Mouse (Mus musculus) forebrain, embryonic 12.5 days (tissue): ENCODE measurements around the gene Gm43552. TPM values are rescaled to one million over a fixed set of nuclear protein-coding genes. Genes with fewer than 3 reads are reported as not detected.
"Not testable (repeated sequence)": the region's sequence is repeated elsewhere in the genome, so short reads cannot be mapped to it uniquely, and the experiment has no call there.

Experiments used
- ATAC-seq: fragments of 200-750 bp; cut with Nextera tagmentation; 2 replicates; pipeline ENCODE4 v1.8.0; 2017; ENCODE audit warnings: moderate TSS enrichment; ENCODE audit not compliant: low FRiP score
- H3K27ac ChIP-seq: fragments of 300-500 bp; sonication (generic); 2 replicates; pipeline ENCODE4 v1.5.1; 2016; ENCODE audit warnings: mild to moderate bottlenecking
- H3K27me3 ChIP-seq: fragments of 300-500 bp; sonication (generic); 2 replicates; pipeline ENCODE4 v1.6.1; 2016; ENCODE audit warnings: mild to moderate bottlenecking
- H3K36me3 ChIP-seq: fragments of 300-500 bp; sonication (generic); replicated peaks from 2 replicates; pipeline ENCODE4 v1.6.1; 2016; ENCODE audit warnings: mild to moderate bottlenecking
- H3K4me1 ChIP-seq: fragments of 300-500 bp; sonication (generic); 2 replicates; pipeline ENCODE4 v1.6.1; 2016
- H3K4me2 ChIP-seq: fragments of 300-500 bp; sonication (generic); 2 replicates; pipeline ENCODE4 v1.6.1; 2016; ENCODE audit warnings: mild to moderate bottlenecking, moderate library complexity
- H3K4me3 ChIP-seq: fragments of 300-500 bp; sonication (generic); replicated peaks from 2 replicates; pipeline ENCODE4 v1.5.1; 2016; ENCODE audit warnings: mild to moderate bottlenecking
- H3K9ac ChIP-seq: fragments of 300-500 bp; sonication (generic); 2 replicates; pipeline ENCODE4 v1.6.1; 2016; ENCODE audit warnings: mild to moderate bottlenecking
- H3K9me3 ChIP-seq: fragments of 300-500 bp; sonication (generic); 2 replicates; pipeline ENCODE4 v1.6.1; 2016
- WGBS: fragments of 180-500 bp; shearing (Covaris S2); methylation state at CpG from one replicate; pipeline ENCODE4 v1.1.7; 2016; 5-methylcytosine and 5-hydroxymethylcytosine counted together
- polyA plus RNA-seq: library from polyadenylated mRNA; unstranded; fragments of >200 nt; fragmentation: Nextera tagmentation; extraction: Ambion mirVana; gene quantifications from 2 replicates; pipeline ENCODE4 v1.2.1, GENCODE M21; 2016

Gene Gm43552
- polyA plus RNA-seq, 1 experiment from 2014 or later, result not detected

DNA sequence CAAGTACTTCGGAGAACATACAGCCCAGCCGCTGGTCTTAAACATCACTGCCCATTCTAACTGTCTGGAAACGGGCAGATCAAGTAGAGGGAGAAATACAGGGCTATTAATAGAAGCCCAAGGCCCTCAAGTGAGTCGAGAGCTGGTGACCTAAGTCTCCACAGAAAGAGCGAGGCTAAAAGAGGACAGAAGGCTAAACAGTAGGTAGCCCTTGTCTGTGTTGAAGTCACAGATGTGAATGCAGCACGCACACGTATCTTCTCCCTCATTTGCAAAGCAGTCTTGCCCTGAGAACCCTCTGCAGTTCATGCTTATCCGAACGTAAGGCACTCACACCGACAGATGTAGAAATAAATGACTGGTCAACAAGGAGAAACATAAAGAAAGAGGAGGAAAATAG is 5.3 kb downstream of the Gm43552 start:
- H3K9me3 ChIP-seq, result no peaks in the 10 kb centered on the region
- no peak overlapping the region for H3K4me3 ChIP-seq
- no peak overlapping the region for H3K27ac ChIP-seq
- no peak overlapping the region for H3K4me2 ChIP-seq
- no peak for ATAC-seq
- WGBS, result 86% methylated on average over 10 of the region's 10 CpGs
- no peak overlapping the region for H3K9ac ChIP-seq
- peaks cover 6% of the 10 kb centered on the region for H3K4me1 ChIP-seq
- H3K27me3 ChIP-seq, result no peaks in the 10 kb centered on the region
- no peaks in the 10 kb centered on the region for H3K36me3 ChIP-seq

DNA sequence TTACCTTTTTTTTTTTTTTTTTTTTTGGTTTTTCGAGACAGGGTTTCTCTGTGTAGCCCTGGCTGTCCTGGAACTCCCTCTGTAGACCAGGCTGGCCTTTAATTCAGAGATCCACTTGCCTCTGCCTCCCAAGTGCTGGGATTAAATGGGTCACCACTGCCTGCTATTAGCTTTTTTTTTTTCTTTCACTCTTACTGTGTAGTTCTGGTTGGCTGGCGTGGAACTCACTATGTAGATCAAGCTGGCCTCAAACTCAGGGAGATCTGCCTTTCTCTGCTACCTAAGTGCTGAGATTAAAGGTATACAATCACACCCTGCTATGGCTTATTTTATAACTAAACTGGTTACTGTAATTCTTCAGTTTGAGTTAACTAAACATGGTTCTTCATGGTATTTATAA is 6.1 kb downstream of the Gm43552 start:
- H3K27me3 ChIP-seq, result no peaks in the 10 kb centered on the region
- ATAC-seq, result no peak

DNA sequence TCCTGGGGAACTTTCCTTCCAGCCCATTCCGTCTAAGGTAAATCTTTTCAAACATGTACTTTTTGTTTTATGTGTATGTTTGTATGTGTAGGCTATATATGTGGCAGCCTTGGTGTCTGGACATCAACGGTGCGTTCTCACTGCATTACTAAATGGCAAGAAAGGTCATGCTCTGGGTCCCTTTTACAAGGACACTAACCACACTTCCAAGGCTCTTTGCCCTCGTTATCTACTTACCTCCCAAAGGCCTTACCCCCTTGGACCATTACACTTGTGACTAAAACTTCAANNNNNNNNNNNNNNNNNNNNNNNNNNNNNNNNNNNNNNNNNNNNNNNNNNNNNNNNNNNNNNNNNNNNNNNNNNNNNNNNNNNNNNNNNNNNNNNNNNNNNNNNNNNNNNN is 9.6 kb downstream of the Gm43552 start:
- WGBS, result 89% methylated on average over 4 of the region's 4 CpGs
- Histone ChIP-seq H3K27me3 (no peaks in the 10 kb centered on the region), H3K27ac (no peak overlapping the region), H3K9ac (no peak overlapping the region), H3K9me3 (no peaks in the 10 kb centered on the region), H3K36me3 (no peaks in the 10 kb centered on the region), H3K4me3 (no peak overlapping the region), H3K4me1 (no peaks in the 10 kb centered on the region), H3K4me2 (no peak overlapping the region)
- no peak for ATAC-seq

More for the DNA sequence above, 6.1 kb downstream of the Gm43552 start:
- no peak overlapping the region for H3K4me2 ChIP-seq
- H3K4me1 ChIP-seq, result peaks cover 2% of the 10 kb centered on the region
- H3K36me3 ChIP-seq, result no peaks in the 10 kb centered on the region
- no peak overlapping the region for H3K4me3 ChIP-seq
- no peak overlapping the region for H3K27ac ChIP-seq
- no peaks in the 10 kb centered on the region for H3K9me3 ChIP-seq
- no peak overlapping the region for H3K9ac ChIP-seq
- WGBS, result 95% methylated on average over 2 of the region's 2 CpGs

DNA sequence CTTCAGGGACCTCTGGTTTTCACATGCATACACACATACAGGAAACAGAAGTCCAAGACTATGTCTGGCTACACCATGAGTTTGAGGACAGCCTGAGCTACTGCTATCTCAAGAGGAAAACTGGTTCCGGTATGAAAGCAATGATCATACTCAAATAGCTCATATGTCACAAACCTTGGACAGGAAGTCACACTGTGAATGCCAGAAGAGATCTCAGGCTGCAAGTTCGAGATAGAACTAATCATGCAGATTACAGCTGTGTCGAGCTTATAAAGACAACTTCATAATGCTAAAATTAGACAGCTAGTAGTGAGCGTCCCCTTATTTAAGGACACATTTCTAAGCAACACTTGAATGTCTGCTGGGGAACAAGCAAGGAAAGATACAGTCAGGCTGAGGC is 12.1 kb downstream of the Gm43552 start:
- no peak overlapping the region for H3K27ac ChIP-seq
- H3K4me3 ChIP-seq, result no peak overlapping the region
- no peaks in the 10 kb centered on the region for H3K9me3 ChIP-seq
- no peaks in the 10 kb centered on the region for H3K27me3 ChIP-seq
- ATAC-seq, result no peak
- H3K4me1 ChIP-seq, result no peaks in the 10 kb centered on the region
- no peak overlapping the region for H3K9ac ChIP-seq
- H3K36me3 ChIP-seq, result no peaks in the 10 kb centered on the region
- H3K4me2 ChIP-seq, result no peak overlapping the region
- WGBS, result 87% methylated on average over 4 of the region's 4 CpGs

DNA sequence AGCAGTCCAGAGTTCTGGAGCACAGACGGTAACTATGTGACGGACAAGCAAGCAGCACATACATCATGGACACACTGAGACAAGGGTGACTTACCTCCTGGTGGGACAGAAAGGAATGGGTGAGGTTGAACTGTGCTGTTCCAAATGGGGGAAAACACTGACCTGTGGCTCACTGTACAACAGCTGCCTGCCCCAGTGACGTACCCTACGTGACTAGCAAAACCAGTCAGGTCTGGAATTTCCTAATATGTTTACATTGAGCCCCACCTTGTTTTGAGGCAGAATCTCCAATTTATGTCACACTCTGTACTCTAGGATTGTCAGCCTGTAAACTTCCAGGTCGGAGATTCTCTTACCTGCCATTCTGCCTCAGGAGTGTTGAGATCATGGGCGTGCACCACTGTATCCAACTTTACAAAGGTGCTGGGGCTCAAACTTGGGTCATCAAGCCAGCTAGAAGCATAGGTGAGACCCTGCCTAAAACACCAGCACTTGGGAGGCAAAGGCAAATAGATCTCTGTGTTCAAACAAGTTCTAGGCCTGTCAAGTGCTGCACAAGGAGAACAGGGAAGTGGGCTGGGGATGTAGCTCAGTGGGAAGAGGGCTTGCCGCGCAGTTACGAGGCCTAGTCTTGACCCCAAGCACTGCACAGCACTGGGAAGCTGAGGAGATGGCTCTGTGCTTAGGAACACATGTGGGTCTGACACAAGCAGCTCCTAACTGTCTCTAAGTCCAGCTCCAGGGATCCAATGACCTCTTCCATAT is 12.8 kb downstream of the Gm43552 start:
- 93% methylated on average over 9 of the region's 9 CpGs for WGBS
- H3K4me1 ChIP-seq, result no peaks in the 10 kb centered on the region
- ATAC-seq, result no peak
- no peaks in the 10 kb centered on the region for H3K9me3 ChIP-seq
- H3K27ac ChIP-seq, result no peak overlapping the region
- no peaks in the 10 kb centered on the region for H3K36me3 ChIP-seq
- no peak overlapping the region for H3K9ac ChIP-seq
- H3K4me2 ChIP-seq, result no peak overlapping the region
- no peaks in the 10 kb centered on the region for H3K27me3 ChIP-seq
- H3K4me3 ChIP-seq, result no peak overlapping the region

DNA sequence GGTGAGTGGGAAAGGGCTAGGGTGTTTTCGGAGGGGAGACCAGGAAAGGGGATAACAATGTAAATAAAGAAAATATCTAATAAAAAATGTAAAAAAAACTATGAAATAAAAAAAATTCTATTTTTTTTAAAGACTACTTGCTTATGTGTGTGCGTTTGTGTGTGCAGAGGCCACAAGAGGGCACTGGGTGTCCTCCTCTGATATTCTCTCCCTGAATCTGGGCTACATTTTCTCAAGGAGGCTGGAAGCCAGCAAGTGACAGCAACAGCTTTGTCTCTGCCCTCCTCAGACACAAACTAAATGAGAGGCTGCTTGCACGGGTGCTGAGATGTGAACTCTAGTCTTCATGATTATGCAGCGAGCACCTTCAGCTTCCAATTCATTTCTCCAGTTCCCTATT is 14.4 kb downstream of the Gm43552 start:
- Histone ChIP-seq H3K36me3 (no peaks in the 10 kb centered on the region), H3K4me3 (no peak overlapping the region), H3K27me3 (no peaks in the 10 kb centered on the region), H3K4me1 (no peaks in the 10 kb centered on the region), H3K27ac (no peak overlapping the region), H3K9me3 (no peaks in the 10 kb centered on the region), H3K4me2 (no peak overlapping the region), H3K9ac (no peak overlapping the region)
- 65% methylated on average over 4 of the region's 4 CpGs for WGBS
- no peak for ATAC-seq

DNA sequence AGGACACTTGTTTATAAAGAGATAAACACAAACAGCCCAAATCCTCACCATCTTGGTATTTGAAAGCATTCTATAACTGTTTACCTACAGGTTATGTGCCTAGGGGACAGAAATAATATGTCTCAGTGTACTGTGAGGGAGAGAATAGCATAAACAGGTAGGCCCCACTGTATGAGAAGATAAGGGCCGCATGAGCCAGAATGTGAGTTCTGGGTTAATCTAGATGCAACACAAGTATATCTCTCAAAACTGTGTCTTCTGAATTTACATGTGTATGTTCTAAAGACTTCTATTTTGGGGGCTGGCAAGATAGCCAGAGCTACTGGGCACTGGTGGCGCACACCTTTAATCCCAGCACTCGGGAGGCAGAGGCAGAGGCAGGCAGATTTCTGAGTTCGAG is 15.9 kb downstream of the Gm43552 start:
- not testable (repeated sequence) for H3K4me3 ChIP-seq, H3K9me3 ChIP-seq, H3K4me2 ChIP-seq, H3K27ac ChIP-seq, ATAC-seq, H3K27me3 ChIP-seq, H3K4me1 ChIP-seq, H3K9ac ChIP-seq, H3K36me3 ChIP-seq
- WGBS, result 97% methylated on average over 4 of the region's 4 CpGs

DNA sequence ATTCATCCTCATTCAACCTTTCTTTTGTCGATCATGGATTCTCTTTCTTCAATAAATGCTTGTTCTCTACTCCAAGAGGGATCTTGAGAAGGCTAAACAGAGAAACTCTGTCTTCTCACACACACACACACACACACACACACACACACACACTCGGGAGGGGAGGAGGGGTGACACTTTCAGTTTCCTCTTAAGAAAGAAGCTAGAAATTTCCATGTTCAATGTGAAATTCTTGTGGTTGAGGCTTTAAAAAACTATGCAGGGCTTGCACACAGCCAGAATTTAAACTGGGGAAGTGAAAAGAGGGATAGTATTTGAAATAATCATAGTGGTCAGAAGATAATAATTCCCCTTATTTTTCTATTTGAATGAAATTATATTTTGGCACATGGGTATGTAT is 16.8 kb downstream of the Gm43552 start:
- no peak for ATAC-seq
- no peaks in the 10 kb centered on the region for H3K36me3 ChIP-seq
- no peaks in the 10 kb centered on the region for H3K27me3 ChIP-seq
- H3K4me2 ChIP-seq, result no peak overlapping the region
- 91% methylated on average over 2 of the region's 2 CpGs for WGBS
- no peak overlapping the region for H3K4me3 ChIP-seq
- no peak overlapping the region for H3K27ac ChIP-seq
- 0 out of 2 replicates have a peak, but pooled peaks cover 3% of the 10 kb centered on the region for H3K4me1 ChIP-seq
- no peak overlapping the region for H3K9ac ChIP-seq
- H3K9me3 ChIP-seq, result no peaks in the 10 kb centered on the region

DNA sequence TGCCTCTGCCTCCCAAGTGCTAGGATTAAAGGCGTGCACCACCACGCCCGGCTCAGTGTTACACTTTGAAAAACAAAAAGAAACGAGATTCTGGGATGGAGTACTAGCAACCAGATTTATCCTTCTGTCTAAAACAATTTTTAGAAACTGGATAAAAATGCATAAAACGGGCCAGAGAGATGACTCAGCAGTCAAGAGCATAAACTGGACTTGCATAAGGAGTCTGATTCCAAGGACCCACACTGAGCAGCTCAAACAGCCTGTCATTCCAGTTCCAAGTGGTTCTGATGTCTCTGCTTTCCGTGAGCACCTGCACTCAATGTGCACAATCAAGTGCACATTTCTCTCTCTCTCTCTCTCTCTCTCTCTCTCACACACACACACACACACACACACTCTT is 22.9 kb downstream of the Gm43552 start:
- 0 out of 2 replicates have a peak, but pooled peaks cover 3% of the 10 kb centered on the region for H3K4me1 ChIP-seq
- peaks cover 24% of the 10 kb centered on the region for H3K36me3 ChIP-seq
- H3K9ac ChIP-seq, result no peak overlapping the region
- H3K27me3 ChIP-seq, result no peaks in the 10 kb centered on the region
- ATAC-seq, result no peak
- no peak overlapping the region for H3K27ac ChIP-seq
- no peaks in the 10 kb centered on the region for H3K9me3 ChIP-seq
- H3K4me3 ChIP-seq, result no peak overlapping the region
- no peak overlapping the region for H3K4me2 ChIP-seq
- WGBS, result 93% methylated on average over 6 of the region's 6 CpGs

DNA sequence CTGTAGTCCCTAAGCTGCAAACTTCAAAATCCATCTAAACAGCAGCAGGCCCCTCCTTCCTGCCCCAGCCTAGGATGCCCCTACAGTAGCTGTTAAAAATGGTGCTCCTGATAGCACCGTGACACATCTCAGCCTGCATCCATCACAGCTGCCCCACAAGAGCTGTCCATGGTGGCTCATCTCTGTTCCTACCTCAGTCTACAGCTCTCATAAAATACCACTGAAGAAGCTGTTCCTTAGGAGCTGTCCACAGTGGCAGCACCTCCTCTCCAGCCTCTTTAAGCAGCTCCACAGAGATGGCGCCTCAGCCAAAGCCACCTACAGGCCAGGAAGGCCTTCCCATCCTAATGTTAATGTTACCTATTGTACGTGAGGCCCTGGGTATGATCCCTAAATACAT is 25.7 kb downstream of the Gm43552 start:
- H3K4me2 ChIP-seq, result no peak overlapping the region
- H3K4me3 ChIP-seq, result no peak overlapping the region
- no peak overlapping the region for H3K27ac ChIP-seq
- ATAC-seq, result no peak
- H3K27me3 ChIP-seq, result no peaks in the 10 kb centered on the region
- no peaks in the 10 kb centered on the region for H3K4me1 ChIP-seq
- no peaks in the 10 kb centered on the region for H3K9me3 ChIP-seq
- no peak overlapping the region for H3K9ac ChIP-seq
- H3K36me3 ChIP-seq, result peaks cover 24% of the 10 kb centered on the region
- 89% methylated on average over 3 of the region's 3 CpGs for WGBS

DNA sequence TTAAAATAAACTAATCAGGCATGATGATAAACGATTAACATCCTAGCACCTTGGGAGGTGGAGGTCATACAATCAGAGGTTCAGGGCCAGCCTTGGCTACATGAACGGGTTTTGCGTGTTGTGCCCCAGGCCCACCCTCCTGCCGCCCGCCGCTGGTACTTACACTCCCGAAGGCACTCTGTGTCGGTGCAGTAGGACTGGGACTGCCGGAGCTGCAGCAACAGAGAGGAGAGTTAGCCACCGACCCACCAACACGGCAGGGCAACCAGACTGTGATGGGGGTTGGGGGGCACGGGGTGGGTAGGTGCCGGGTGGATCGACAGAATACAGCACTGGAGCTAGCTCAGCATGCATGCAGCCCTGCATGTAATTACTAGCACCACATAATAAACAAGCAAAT is 32.3 kb downstream of the Gm43552 start:
- no peak overlapping the region for H3K27ac ChIP-seq
- H3K4me3 ChIP-seq, result no peak overlapping the region
- no peak for ATAC-seq
- no peaks in the 10 kb centered on the region for H3K4me1 ChIP-seq
- no peaks in the 10 kb centered on the region for H3K36me3 ChIP-seq
- no peaks in the 10 kb centered on the region for H3K27me3 ChIP-seq
- WGBS, result 91% methylated on average over 14 of the region's 14 CpGs
- H3K9me3 ChIP-seq, result no peaks in the 10 kb centered on the region
- H3K4me2 ChIP-seq, result no peak overlapping the region
- H3K9ac ChIP-seq, result no peak overlapping the region

DNA sequence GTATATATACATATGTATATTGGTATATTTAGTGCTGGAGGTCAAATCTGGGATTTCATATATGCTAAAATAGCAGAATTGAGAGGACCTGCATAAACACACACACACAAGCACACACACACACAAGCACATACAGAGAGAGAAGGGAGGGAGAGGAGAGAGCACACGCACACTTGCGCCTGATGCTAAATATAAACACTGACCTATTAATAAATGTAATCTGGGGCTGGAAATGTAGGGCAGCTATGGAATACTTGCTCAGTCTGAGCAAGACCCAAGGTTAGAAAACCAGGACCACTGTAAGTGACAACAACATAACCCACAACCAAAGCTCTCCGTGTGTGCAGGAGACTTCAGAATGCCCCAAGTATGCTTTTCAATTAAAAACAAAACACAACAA is 33.2 kb downstream of the Gm43552 start:
- 96% methylated on average over 3 of the region's 3 CpGs for WGBS
- no peak overlapping the region for H3K4me3 ChIP-seq
- H3K9me3 ChIP-seq, result no peaks in the 10 kb centered on the region

DNA sequence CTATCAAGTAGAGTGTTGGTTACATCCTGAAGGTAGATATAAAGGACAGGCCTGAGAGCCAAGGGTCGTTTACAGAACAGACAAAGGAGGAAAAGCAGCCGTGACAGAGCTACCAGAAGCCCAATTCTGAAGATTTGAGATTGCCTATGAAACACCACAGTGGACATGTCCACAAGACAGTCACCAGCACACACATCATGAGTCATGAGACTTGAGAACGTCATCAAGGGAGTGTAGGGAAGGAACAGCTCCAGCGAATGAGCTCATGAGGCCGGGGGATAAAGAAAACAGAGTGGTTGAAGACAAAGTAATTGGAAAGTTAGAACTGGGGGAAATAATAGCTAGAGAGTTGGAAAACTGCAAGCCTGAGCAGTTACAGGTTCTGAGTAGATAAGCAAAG is 34.8 kb downstream of the Gm43552 start:
- Histone ChIP-seq H3K4me2 (no peak overlapping the region), H3K4me1 (no peaks in the 10 kb centered on the region), H3K36me3 (0 out of 2 replicates have a peak, but pooled peaks cover 4% of the 10 kb centered on the region), H3K4me3 (no peak overlapping the region), H3K9me3 (no peaks in the 10 kb centered on the region), H3K9ac (no peak overlapping the region), H3K27me3 (no peaks in the 10 kb centered on the region), H3K27ac (no peak overlapping the region)
- 83% methylated on average over 5 of the region's 5 CpGs for WGBS
- no peak for ATAC-seq

More for the DNA sequence above, 33.2 kb downstream of the Gm43552 start:
- H3K36me3 ChIP-seq, result no peaks in the 10 kb centered on the region
- ATAC-seq, result no peak
- no peaks in the 10 kb centered on the region for H3K27me3 ChIP-seq
- H3K4me2 ChIP-seq, result no peak overlapping the region
- no peak overlapping the region for H3K27ac ChIP-seq
- no peak overlapping the region for H3K9ac ChIP-seq
- H3K4me1 ChIP-seq, result no peaks in the 10 kb centered on the region
